Mouse (Mus musculus): ENCODE data around the gene Slc38a6. TPM values are rescaled to one million over a fixed set of nuclear protein-coding genes. Genes with fewer than 3 reads are reported as not detected.

Slc38a6 gene
- total and polyA plus RNA-seq, 2 experiments from 2014 or later, result 9.2 to 20.2 TPM

GRCm38 (mm10) chr12:73332701-73333100, 46.1 kb downstream of the Slc38a6 start:
- no peak for TF ChIP-seq CTCF (IDR thresholded peaks at IDR 0.05; ENCODE audit: low read depth)
- H3K27me3 ChIP-seq (ENCODE audit: insufficient read depth, low read length), result no peaks in the 10 kb centered on the region
- no peaks in the 10 kb centered on the region for H3K9me3 ChIP-seq (ENCODE audit: low read length)
- H3K27ac ChIP-seq (ENCODE audit: low read depth, low read length), result no peak overlapping the region
- H3K4me3 ChIP-seq (ENCODE audit: low read depth, low read length), result no peak overlapping the region
- DNase-seq, result no peak
- no peak overlapping the region for H3K9ac ChIP-seq
- H3K36me3 ChIP-seq (ENCODE audit: insufficient read depth), result no peaks in the 10 kb centered on the region; the same call in 1 of the 2 replicates
- no peak for ATAC-seq
- no peaks in the 10 kb centered on the region for H3K4me1 ChIP-seq (ENCODE audit: insufficient read depth)
- 74% methylated on average over 4 of the region's 4 CpGs for WGBS
- H3K4me2 ChIP-seq (ENCODE audit: low read depth), result no peak overlapping the region

DNA sequence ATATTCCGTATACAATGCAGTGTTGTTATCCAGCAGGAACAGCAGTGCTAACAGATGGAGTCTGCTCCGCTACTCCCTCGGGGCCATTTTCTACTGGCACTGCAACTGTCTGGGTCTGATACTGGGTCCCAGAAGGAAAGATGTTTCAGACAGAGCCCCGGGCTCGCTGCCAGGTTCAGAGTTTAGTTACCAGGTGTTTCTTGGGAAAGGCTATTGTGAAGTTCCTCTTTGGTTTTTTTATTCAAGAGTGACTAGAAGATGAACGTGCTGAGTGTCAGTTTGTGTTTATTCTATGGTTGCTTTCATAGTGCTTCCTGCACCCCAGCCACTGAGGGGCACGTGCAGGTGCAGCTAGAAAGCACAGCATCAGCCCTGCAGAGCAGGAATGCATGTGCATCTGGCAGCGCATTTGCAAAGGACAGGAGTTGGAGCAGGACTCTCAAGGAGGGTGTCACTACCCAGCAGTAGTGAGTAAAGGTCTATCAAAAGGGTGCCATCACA, 47.5 kb downstream of the Slc38a6 start:
- Histone ChIP-seq H3K4me2 (ENCODE audit: low read depth) (no peak overlapping the region), H3K9me3 (ENCODE audit: low read length) (no peaks in the 10 kb centered on the region), H3K4me3 (ENCODE audit: low read depth, low read length) (no peak overlapping the region), H3K27ac (ENCODE audit: low read depth, low read length) (no peak overlapping the region), H3K4me1 (ENCODE audit: insufficient read depth) (no peaks in the 10 kb centered on the region), H3K36me3 (ENCODE audit: insufficient read depth) (no peaks in the 10 kb centered on the region; the same call in 1 of the 2 replicates), H3K9ac (no peak overlapping the region), H3K27me3 (ENCODE audit: insufficient read depth, low read length) (no peaks in the 10 kb centered on the region)
- WGBS, result 45% methylated on average over 8 of the region's 8 CpGs
- ATAC-seq, result peak; percentile 56; the same call in 1 of the 2 replicates
- peak; percentile 39 for DNase-seq
- TF ChIP-seq CTCF (IDR thresholded peaks at IDR 0.05; ENCODE audit: low read depth), result no peak

- H3K4me2 ChIP-seq (ENCODE audit: low read depth), result no peak overlapping the region
- no peak for ATAC-seq
- no peaks in the 10 kb centered on the region; the same call in 1 of the 2 replicates for H3K36me3 ChIP-seq (ENCODE audit: insufficient read depth)
- H3K4me3 ChIP-seq (ENCODE audit: low read depth, low read length), result no peak overlapping the region
- 80% methylated on average over 7 of the region's 7 CpGs for WGBS
- DNase-seq, result no peak
- TF ChIP-seq CTCF (IDR thresholded peaks at IDR 0.05; ENCODE audit: low read depth), result no peak
- no peaks in the 10 kb centered on the region for H3K4me1 ChIP-seq (ENCODE audit: insufficient read depth)
- H3K27ac ChIP-seq (ENCODE audit: low read depth, low read length), result no peak overlapping the region
- H3K9ac ChIP-seq, result no peak overlapping the region
- H3K9me3 ChIP-seq (ENCODE audit: low read length), result no peaks in the 10 kb centered on the region
- no peaks in the 10 kb centered on the region for H3K27me3 ChIP-seq (ENCODE audit: insufficient read depth, low read length)
Observed at GRCm38 (mm10) chr12:73337127-73337526, 50.5 kb downstream of the Slc38a6 start.

DNA sequence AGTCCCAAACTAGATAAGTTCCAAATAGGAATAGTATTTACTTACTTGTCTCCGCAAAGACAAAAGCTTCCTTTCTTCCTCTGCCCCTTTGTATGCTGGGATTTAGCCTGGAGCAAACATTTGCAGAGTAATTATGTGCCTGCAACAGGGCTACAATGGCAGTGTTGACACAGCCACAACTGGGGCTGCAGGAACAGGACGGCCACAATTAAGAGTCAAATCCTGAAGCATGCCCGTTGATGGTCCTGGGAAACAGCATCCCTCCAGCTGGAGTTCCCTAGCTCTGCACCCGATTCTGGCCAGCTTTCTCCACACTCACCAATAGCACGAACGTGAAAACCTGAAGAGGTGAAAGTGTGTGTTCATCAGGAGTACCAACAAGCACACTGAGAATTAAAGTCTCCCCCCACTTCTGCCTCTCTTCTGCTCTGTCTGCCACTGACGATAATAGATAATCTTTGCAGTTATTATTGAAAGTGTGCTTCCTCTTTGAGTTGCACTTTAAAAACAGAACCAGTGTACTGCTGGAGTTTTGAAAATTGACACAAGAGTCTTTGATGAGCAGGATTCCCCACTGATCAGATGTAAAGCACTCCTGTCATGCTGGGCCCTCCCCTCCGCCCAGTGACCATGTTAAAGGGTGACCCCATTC, 54.2 kb downstream of the Slc38a6 start:
- Histone ChIP-seq H3K9ac (no peak overlapping the region), H3K4me1 (ENCODE audit: insufficient read depth) (no peaks in the 10 kb centered on the region), H3K27ac (ENCODE audit: low read depth, low read length) (no peak overlapping the region), H3K36me3 (ENCODE audit: insufficient read depth) (peaks cover 6% of the 10 kb centered on the region; the same call in 1 of the 2 replicates), H3K4me3 (ENCODE audit: low read depth, low read length) (no peak overlapping the region), H3K9me3 (ENCODE audit: low read length) (no peaks in the 10 kb centered on the region), H3K27me3 (ENCODE audit: insufficient read depth, low read length) (no peaks in the 10 kb centered on the region), H3K4me2 (ENCODE audit: low read depth) (no peak overlapping the region)
- no peak for TF ChIP-seq CTCF (IDR thresholded peaks at IDR 0.05; ENCODE audit: low read depth)
- 14% methylated on average over 8 of the region's 8 CpGs for WGBS
- DNase-seq (no peak), ATAC-seq (no peak)

DNA sequence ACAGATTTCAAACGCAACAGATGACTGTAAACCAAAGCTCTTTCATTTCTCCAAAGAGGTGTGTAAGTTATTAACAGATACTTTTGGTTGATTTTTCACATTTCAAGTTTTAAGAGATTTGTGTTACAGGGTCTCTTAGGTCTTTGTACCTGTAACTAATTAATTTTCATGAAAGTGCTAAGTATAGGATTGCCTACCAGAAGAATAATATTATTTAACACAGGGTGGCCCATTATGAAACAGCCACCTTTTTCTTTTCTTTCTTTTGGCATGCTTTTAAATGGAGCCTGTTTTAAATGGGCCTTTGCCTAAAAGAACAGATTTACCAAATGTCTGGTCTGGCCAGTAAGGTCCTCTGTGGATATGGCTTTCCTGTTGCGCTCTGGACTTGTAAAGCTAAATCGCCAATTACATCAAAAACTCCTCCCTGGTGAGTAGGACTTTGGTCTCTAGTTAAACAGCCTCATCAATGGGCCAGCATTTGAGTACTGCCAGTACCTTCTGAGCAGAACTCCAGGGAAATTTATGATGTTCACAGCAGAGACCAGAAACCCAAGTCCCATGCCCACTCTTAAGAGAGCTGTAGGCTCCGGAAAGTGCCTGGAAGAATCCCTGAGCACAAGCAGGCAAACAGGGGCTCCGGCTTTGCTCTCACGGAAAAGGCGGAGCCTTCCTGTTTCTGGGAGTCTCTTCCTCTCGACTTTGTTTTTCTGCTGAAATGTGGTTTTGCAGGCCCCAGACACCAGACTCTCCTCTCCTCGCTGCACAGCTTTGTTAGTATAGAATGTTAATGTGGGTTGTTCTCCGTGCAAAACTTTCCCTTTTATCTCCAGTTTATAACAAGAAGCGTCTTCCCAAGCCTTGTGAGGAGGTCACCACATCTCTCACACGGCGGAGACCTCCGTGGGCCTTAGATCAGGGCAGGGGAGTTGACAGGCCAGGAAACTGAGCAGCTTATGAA, 55.4 kb downstream of the Slc38a6 start:
- H3K27ac ChIP-seq (ENCODE audit: low read depth, low read length), result no peak overlapping the region

GRCm38 (mm10) chr12:73344300-73344699, 57.7 kb downstream of the Slc38a6 start:
- ATAC-seq (no peak), DNase-seq (no peak)
- no peaks in the 10 kb centered on the region for H3K9me3 ChIP-seq (ENCODE audit: low read length)
- H3K4me1 ChIP-seq (ENCODE audit: insufficient read depth), result no peaks in the 10 kb centered on the region
- no peaks in the 10 kb centered on the region for H3K27me3 ChIP-seq (ENCODE audit: insufficient read depth, low read length)
- H3K27ac ChIP-seq (ENCODE audit: low read depth, low read length), result no peak overlapping the region
- WGBS, result 91% methylated on average over 4 of the region's 4 CpGs
- H3K9ac ChIP-seq, result no peak overlapping the region
- H3K36me3 ChIP-seq (ENCODE audit: insufficient read depth), result peaks cover 6% of the 10 kb centered on the region; the same call in 1 of the 2 replicates
- no peak overlapping the region for H3K4me2 ChIP-seq (ENCODE audit: low read depth)
- no peak overlapping the region for H3K4me3 ChIP-seq (ENCODE audit: low read depth, low read length)
- TF ChIP-seq CTCF (IDR thresholded peaks at IDR 0.05; ENCODE audit: low read depth), result no peak

More for the DNA sequence above, 55.4 kb downstream of the Slc38a6 start:
- no peak for TF ChIP-seq CTCF (IDR thresholded peaks at IDR 0.05; ENCODE audit: low read depth)
- DNase-seq (no peak), ATAC-seq (no peak)
- no peak overlapping the region for H3K4me3 ChIP-seq (ENCODE audit: low read depth, low read length)
- WGBS, result 57% methylated on average over 14 of the region's 14 CpGs
- H3K27me3 ChIP-seq (ENCODE audit: insufficient read depth, low read length), result no peaks in the 10 kb centered on the region
- no peaks in the 10 kb centered on the region for H3K4me1 ChIP-seq (ENCODE audit: insufficient read depth)
- H3K9me3 ChIP-seq (ENCODE audit: low read length), result no peaks in the 10 kb centered on the region
- H3K9ac ChIP-seq, result no peak overlapping the region
- no peak overlapping the region for H3K4me2 ChIP-seq (ENCODE audit: low read depth)
- H3K36me3 ChIP-seq (ENCODE audit: insufficient read depth), result peaks cover 6% of the 10 kb centered on the region; the same call in 1 of the 2 replicates
